Mouse (Mus musculus): ENCODE results near the gene Gbp2. TPM values are rescaled to one million over a fixed set of nuclear protein-coding genes. Genes with fewer than 3 reads are reported as not detected.
"Not testable (repeated sequence)": the region's sequence is repeated elsewhere in the genome, so short reads cannot be mapped to it uniquely, and the experiment has no call there.

Gbp2 gene
- polyA plus RNA-seq, 1 experiment = 6.8 TPM

GRCm38 (mm10) chr3:142630385-142630784, 10.0 kb downstream of the Gbp2 start:
- 0 out of 2 replicates have a peak, but pooled peaks cover 4% of the 10 kb centered on the region for H3K36me3 ChIP-seq (ENCODE audit: control insufficient read depth, insufficient read depth, low read length)
- TF ChIP-seq POLR2A (IDR thresholded peaks at IDR 0.05; ENCODE audit: low read depth, low read length) (no peak), CTCF (IDR thresholded peaks at IDR 0.05; ENCODE audit: extremely low read depth, insufficient read length, insufficient replicate concordance, low read depth, low read length) (no peak)
- no peak overlapping the region for H3K27ac ChIP-seq (ENCODE audit: insufficient read depth, low read depth, low read length)
- H3K27me3 ChIP-seq (ENCODE audit: control insufficient read depth, insufficient read depth, low read length) = no peaks in the 10 kb centered on the region; the same call in none of the 2 replicates
- no peak overlapping the region for H3K4me3 ChIP-seq (ENCODE audit: low read depth, low read length)
- no peaks in the 10 kb centered on the region for H3K4me1 ChIP-seq (ENCODE audit: control insufficient read depth, insufficient read depth, insufficient read length, low read length)
- 19% methylated on average over 8 of the region's 8 CpGs for WGBS

- Histone ChIP-seq H3K4me1 (ENCODE audit: control insufficient read depth, insufficient read depth, insufficient read length, low read length) (no peaks in the 10 kb centered on the region), H3K27me3 (ENCODE audit: control insufficient read depth, insufficient read depth, low read length) (no peaks in the 10 kb centered on the region), H3K27ac (ENCODE audit: insufficient read depth, low read depth, low read length) (no peak overlapping the region), H3K4me3 (ENCODE audit: low read depth, low read length) (no peak overlapping the region), H3K36me3 (ENCODE audit: control insufficient read depth, insufficient read depth, low read length) (no peaks in the 10 kb centered on the region; the same call in none of the 2 replicates)
- TF ChIP-seq CTCF (IDR thresholded peaks at IDR 0.05; ENCODE audit: extremely low read depth, insufficient read length, insufficient replicate concordance, low read depth, low read length) = peak; percentile 64; the same call in 1 of the 2 replicates
- no peak for TF ChIP-seq POLR2A (IDR thresholded peaks at IDR 0.05; ENCODE audit: low read depth, low read length)
- WGBS = 3% methylated on average over 9 of the region's 9 CpGs
Observed at GRCm38 (mm10) chr3:142640201-142640600, 19.8 kb downstream of the Gbp2 start.

- not testable (repeated sequence) for H3K36me3 ChIP-seq (ENCODE audit: control insufficient read depth, insufficient read depth, low read length); H3K27me3 ChIP-seq (ENCODE audit: control insufficient read depth, insufficient read depth, low read length); H3K4me3 ChIP-seq (ENCODE audit: low read depth, low read length); H3K4me1 ChIP-seq (ENCODE audit: control insufficient read depth, insufficient read depth, insufficient read length, low read length); H3K27ac ChIP-seq (ENCODE audit: insufficient read depth, low read depth, low read length)
- 2% methylated on average over 2 of the region's 2 CpGs for WGBS
Observed at GRCm38 (mm10) chr3:142645949-142646348, 25.5 kb downstream of the Gbp2 start.

GRCm38 (mm10) chr3:142647836-142648235, 27.4 kb downstream of the Gbp2 start:
- not testable (repeated sequence) for H3K27ac ChIP-seq (ENCODE audit: insufficient read depth, low read depth, low read length); H3K4me1 ChIP-seq (ENCODE audit: control insufficient read depth, insufficient read depth, insufficient read length, low read length); H3K4me3 ChIP-seq (ENCODE audit: low read depth, low read length); H3K36me3 ChIP-seq (ENCODE audit: control insufficient read depth, insufficient read depth, low read length); H3K27me3 ChIP-seq (ENCODE audit: control insufficient read depth, insufficient read depth, low read length)
- 17% methylated on average over 7 of the region's 7 CpGs for WGBS

GRCm38 (mm10) chr3:142650205-142650604, 29.8 kb downstream of the Gbp2 start:
- no peak overlapping the region for H3K4me3 ChIP-seq (ENCODE audit: low read depth, low read length)
- no peaks in the 10 kb centered on the region for H3K36me3 ChIP-seq (ENCODE audit: control insufficient read depth, insufficient read depth, low read length)
- H3K27ac ChIP-seq (ENCODE audit: insufficient read depth, low read depth, low read length) = no peak overlapping the region
- no peak for TF ChIP-seq POLR2A (IDR thresholded peaks at IDR 0.05; ENCODE audit: low read depth, low read length)
- TF ChIP-seq CTCF (IDR thresholded peaks at IDR 0.05; ENCODE audit: extremely low read depth, insufficient read length, insufficient replicate concordance, low read depth, low read length) = no peak
- H3K27me3 ChIP-seq (ENCODE audit: control insufficient read depth, insufficient read depth, low read length) = no peaks in the 10 kb centered on the region
- H3K4me1 ChIP-seq (ENCODE audit: control insufficient read depth, insufficient read depth, insufficient read length, low read length) = no peaks in the 10 kb centered on the region
- 59% methylated on average over 2 of the region's 2 CpGs for WGBS

- TF ChIP-seq POLR2A (IDR thresholded peaks at IDR 0.05; ENCODE audit: low read depth, low read length) = no peak
- TF ChIP-seq CTCF (IDR thresholded peaks at IDR 0.05; ENCODE audit: extremely low read depth, insufficient read length, insufficient replicate concordance, low read depth, low read length) = no peak
- Histone ChIP-seq H3K4me1 (ENCODE audit: control insufficient read depth, insufficient read depth, insufficient read length, low read length) (no peaks in the 10 kb centered on the region), H3K27ac (ENCODE audit: insufficient read depth, low read depth, low read length) (no peak overlapping the region), H3K27me3 (ENCODE audit: control insufficient read depth, insufficient read depth, low read length) (no peaks in the 10 kb centered on the region), H3K4me3 (ENCODE audit: low read depth, low read length) (no peak overlapping the region), H3K36me3 (ENCODE audit: control insufficient read depth, insufficient read depth, low read length) (no peaks in the 10 kb centered on the region)
- 96% methylated on average over 8 of the region's 8 CpGs for WGBS
Observed at GRCm38 (mm10) chr3:142664723-142665122, 44.3 kb downstream of the Gbp2 start.

- 68% methylated on average over 1 of the region's 1 CpGs for WGBS
Observed at GRCm38 (mm10) chr3:142674607-142675006, 54.2 kb downstream of the Gbp2 start.

More at GRCm38 (mm10) chr3:142674607-142675006, 54.2 kb downstream of the Gbp2 start:
- H3K4me1 ChIP-seq (ENCODE audit: control insufficient read depth, insufficient read depth, insufficient read length, low read length) = no peaks in the 10 kb centered on the region
- H3K27ac ChIP-seq (ENCODE audit: insufficient read depth, low read depth, low read length) = no peak overlapping the region
- TF ChIP-seq CTCF (IDR thresholded peaks at IDR 0.05; ENCODE audit: extremely low read depth, insufficient read length, insufficient replicate concordance, low read depth, low read length) = no peak
- TF ChIP-seq POLR2A (IDR thresholded peaks at IDR 0.05; ENCODE audit: low read depth, low read length) = no peak
- H3K4me3 ChIP-seq (ENCODE audit: low read depth, low read length) = no peak overlapping the region
- H3K36me3 ChIP-seq (ENCODE audit: control insufficient read depth, insufficient read depth, low read length) = no peaks in the 10 kb centered on the region
- H3K27me3 ChIP-seq (ENCODE audit: control insufficient read depth, insufficient read depth, low read length) = no peaks in the 10 kb centered on the region

Other genes starting within 250 kb of the Gbp2 start
- 26.3 and 63.1 TPM in 2 replicates for gene Pdlim5, start 224.9 kb upstream of the Gbp2 start, polyA plus RNA-seq (2012; rRNA removed)
- 0.44 and 0.95 TPM in 2 replicates for gene Gbp5, start 126.6 kb upstream of the Gbp2 start, polyA plus RNA-seq (2012; rRNA removed)
- gene Gbp7, start 90.3 kb upstream of the Gbp2 start, polyA plus RNA-seq (2012; rRNA removed) = 0.93 and 1.4 TPM in 2 replicates
- gene Gbp3, start 60.6 kb upstream of the Gbp2 start, polyA plus RNA-seq (2012; rRNA removed) = 7.2 and 13.8 TPM in 2 replicates
- 0.56 and 0.89 TPM in 2 replicates for gene Gbp2b, start 25.8 kb upstream of the Gbp2 start, polyA plus RNA-seq (2012; rRNA removed)
- gene Kyat3, start 80.4 kb downstream of the Gbp2 start, polyA plus RNA-seq (2012; rRNA removed) = 0.52 and 0.55 TPM in 2 replicates
- gene Gtf2b, start 144.4 kb downstream of the Gbp2 start, polyA plus RNA-seq (2012; rRNA removed) = 4.9 and 22.3 TPM in 2 replicates

All from small intestine, adult 2 months (tissue).